Mouse (Mus musculus) central nervous system, embryonic 14 days (tissue): ENCODE data around the gene Aebp2. TPM values are rescaled to one million over a fixed set of nuclear protein-coding genes. Genes with fewer than 3 reads are reported as not detected.

Experiments
- polyA plus RNA-seq: library from polyadenylated mRNA; depleted of rRNA; stranded (reverse); fragments of >200 nt; gene quantifications from 2 replicates; pipeline ENCODE4 v1.2.3, GENCODE M21; 2012; rRNA removed

Aebp2 gene
- 36.3 and 38.5 TPM in 2 replicates for polyA plus RNA-seq

DNA sequence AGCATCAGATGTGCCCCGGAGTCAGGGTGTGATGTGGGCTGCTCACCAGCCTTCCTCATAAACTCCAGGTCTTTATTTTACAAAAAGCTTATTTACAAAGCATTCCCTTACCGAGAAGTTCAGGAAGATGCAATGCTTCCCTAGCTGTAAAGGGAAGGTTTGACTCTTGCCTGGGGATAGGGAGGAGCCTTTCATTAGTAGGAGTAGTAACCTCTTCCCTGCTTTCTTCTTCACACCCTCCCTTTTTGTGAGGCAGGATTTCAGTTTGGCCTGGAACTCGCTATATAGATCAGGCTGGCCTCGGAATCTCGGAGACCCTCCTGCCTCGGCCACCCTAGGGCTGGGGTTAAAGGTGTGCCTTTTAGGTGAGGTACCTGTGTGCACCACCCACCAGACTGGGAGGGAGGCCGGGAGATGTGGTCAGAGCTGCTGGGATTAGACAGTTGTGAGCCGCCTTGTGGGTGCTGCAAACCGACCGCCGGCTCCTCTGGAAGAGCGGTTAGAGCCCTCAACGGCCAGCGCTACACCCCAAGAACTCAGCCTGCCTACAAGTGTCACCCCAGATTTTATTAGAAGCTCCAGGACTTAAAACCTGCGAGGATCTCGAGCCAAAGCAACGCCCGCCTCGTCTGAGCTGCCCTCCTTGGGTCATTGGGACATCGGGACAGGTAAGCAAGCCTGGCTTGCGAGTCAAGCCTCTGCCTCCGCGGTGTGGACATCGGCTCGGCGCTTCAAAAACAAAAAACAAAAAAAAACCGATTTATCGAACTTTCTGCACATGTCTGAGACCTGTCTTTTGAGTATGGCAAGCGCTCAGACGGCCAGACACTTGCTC is at the start of gene Aebp2:
Gene Aebp2 (plus strand): TSS at position 273 of the 835 bp plus-strand sequence.

Other genes starting within 250 kb of the Aebp2 start
- gene Plekha5, start 198.6 kb upstream of the Aebp2 start, polyA plus RNA-seq, result 96.8 and 116 TPM in 2 replicates
- not detected in 2 replicates for gene Gm11077, start 106.6 kb downstream of the Aebp2 start, polyA plus RNA-seq